ENCODE assay signal across 18 mouse cellular contexts in genomic region chr9:118527056-118527455, GRCm38 (mm10). TPM values are rescaled to one million over a fixed set of nuclear protein-coding genes. Genes with fewer than 3 reads are reported as not detected.
"Had no signal": no experiment of that assay in that cellular context is flagged by ENCODE, and none has a peak within 500 bp of the region (broad histone marks: within the 10 kb centered on the region; RNA-seq: fewer than 3 reads in every experiment).

No protein-coding gene starts in this region.

- H3K4me3 ChIP-seq: limb, embryonic 12.5 days; limb, embryonic 15.5 days; liver, embryonic 12.5 days; liver, embryonic 15.5 days; megakaryocyte, embryonic 14.5 days had no signal

- H3K4me2 ChIP-seq: limb, embryonic 12.5 days; limb, embryonic 15.5 days; liver, embryonic 12.5 days; liver, embryonic 15.5 days; midbrain, embryonic 11.5 days had no signal

- H3K27me3 ChIP-seq: limb, embryonic 12.5 days; limb, embryonic 15.5 days; liver, embryonic 12.5 days; liver, embryonic 15.5 days; megakaryocyte, embryonic 14.5 days had no signal

- H3K9ac ChIP-seq: limb, embryonic 12.5 days; limb, embryonic 15.5 days; liver, embryonic 12.5 days; liver, embryonic 15.5 days had no signal

- ATAC-seq: liver, embryonic 12.5 days; lung, postnatal 0 days had no signal

- H3K27ac ChIP-seq: kidney, postnatal 0 days; limb, embryonic 12.5 days; limb, embryonic 15.5 days; liver, embryonic 12.5 days; liver, embryonic 15.5 days had no signal

- DNase-seq: kidney, adult 2 months; kidney, postnatal 25 days; left cerebral cortex, postnatal 4 days; lung, adult 2 months; midbrain, embryonic 14.5 days; thymus, postnatal 25 days had no signal

- H3K4me1 ChIP-seq: limb, embryonic 12.5 days; limb, embryonic 15.5 days had no signal

- H3K9me3 ChIP-seq: limb, embryonic 12.5 days; limb, embryonic 15.5 days; liver, embryonic 12.5 days; liver, embryonic 15.5 days; megakaryocyte, embryonic 14.5 days had no signal

RNA-seq across cellular contexts. Expression of gene Eomes, which starts 49.0 kb away (rescaled TPM):
- polyA plus RNA-seq: kidney, embryonic 14.5 days; kidney, postnatal 0 days; liver, embryonic 12.5 days; liver, embryonic 15.5 days; neural tube, embryonic 11.5 days; neural tube, embryonic 14.5 days; small intestine, adult 2 months had no signal
